Mouse (Mus musculus) midbrain, embryonic 11.5 days (tissue): ENCODE data around the gene Hspa1a. TPM values are rescaled to one million over a fixed set of nuclear protein-coding genes. Genes with fewer than 3 reads are reported as not detected.

Experiments
- ATAC-seq: fragments of 200-750 bp; cut with Nextera tagmentation; 2 replicates; pipeline ENCODE4 v1.8.0; 2017; ENCODE audit warnings: moderate TSS enrichment, moderate library complexity; ENCODE audit not compliant: low FRiP score
- DNase-seq: peaks from one replicate; pipeline ENCODE4 v3.0.0; 2015; ENCODE audit warnings: low spot score; ENCODE audit errors: missing footprints
- H3K27ac ChIP-seq: fragments of 300-500 bp; sonication (generic); 2 replicates; pipeline ENCODE4 v1.5.1; 2014; ENCODE audit warnings: low read depth, low read length
- H3K27me3 ChIP-seq: fragments of 300-500 bp; sonication (generic); 2 replicates; pipeline ENCODE4 v1.6.1; 2014; ENCODE audit warnings: mild to moderate bottlenecking, low read length, moderate library complexity, mixed read lengths; ENCODE audit not compliant: control insufficient read depth, insufficient read depth
- H3K36me3 ChIP-seq: fragments of 300-500 bp; sonication (generic); 2 replicates; pipeline ENCODE4 v1.6.1; 2014; ENCODE audit warnings: mild to moderate bottlenecking, low read length, moderate library complexity, mixed read lengths; ENCODE audit not compliant: control insufficient read depth, insufficient read depth
- H3K4me1 ChIP-seq: fragments of 300-500 bp; sonication (generic); 2 replicates; pipeline ENCODE4 v1.6.1; 2014; ENCODE audit warnings: low read length; ENCODE audit not compliant: control insufficient read depth, insufficient read depth
- H3K4me2 ChIP-seq: fragments of 300-500 bp; sonication (generic); 2 replicates; pipeline ENCODE4 v1.6.1; 2014; ENCODE audit warnings: mild to moderate bottlenecking, moderate library complexity
- H3K4me3 ChIP-seq: fragments of 300-500 bp; sonication (generic); 2 replicates; pipeline ENCODE4 v1.5.1; 2014; ENCODE audit warnings: low read depth, low read length
- H3K9ac ChIP-seq: fragments of 300-500 bp; sonication (generic); 2 replicates; pipeline ENCODE4 v1.6.1; 2014; ENCODE audit warnings: low read length
- H3K9me3 ChIP-seq: fragments of 300-500 bp; sonication (generic); 2 replicates; pipeline ENCODE4 v1.6.1; 2016; ENCODE audit warnings: low read length; ENCODE audit not compliant: control insufficient read depth
- WGBS: fragments of 180-500 bp; shearing (Covaris S2); extraction: QIAGEN DNeasy Blood & Tissue Kit; methylation state at CpG from one replicate; pipeline ENCODE4 v1.1.7; 2014; 5-methylcytosine and 5-hydroxymethylcytosine counted together
- polyA plus RNA-seq: library from polyadenylated mRNA; unstranded; fragments of >200 nt; fragmentation: Nextera tagmentation; extraction: Ambion mirVana; gene quantifications from 2 replicates; pipeline ENCODE4 v1.2.1, GENCODE M21; 2014

Gene Hspa1a
- polyA plus RNA-seq, 1 experiment from 2014 or later = 0.59 TPM

GRCm38 (mm10) chr17:34931735-34932098 lies 40.2 kb downstream of the Hspa1a start:
- H3K4me3 ChIP-seq = peak overlapping the region; percentile 65
- H3K9ac ChIP-seq = peak overlapping the region; percentile 78
- H3K4me1 ChIP-seq = peaks cover 4% of the 10 kb centered on the region
- ATAC-seq (no peak), DNase-seq (no peak)
- H3K27ac ChIP-seq = no peak overlapping the region
- H3K36me3 ChIP-seq = no peaks in the 10 kb centered on the region
- WGBS = 17% methylated on average over 14 of the region's 14 CpGs
- H3K9me3 ChIP-seq = no peaks in the 10 kb centered on the region
- H3K4me2 ChIP-seq = peak overlapping the region; percentile 98
- no peaks in the 10 kb centered on the region for H3K27me3 ChIP-seq

GRCm38 (mm10) chr17:34931061-34931734 lies 40.8 kb downstream of the Hspa1a start, which contains the start of gene Neu1:
TSS of gene Neu1 (plus strand) at chr17:34931253.
- peak within 1 kb of the TSS; percentile 98 for H3K4me2 ChIP-seq
- WGBS = under 1% methylated on average over 38 of the region's 38 CpGs
- H3K36me3 ChIP-seq = no peaks in the 10 kb centered on the region
- H3K4me3 ChIP-seq = peak within 1 kb of the TSS; percentile 65
- H3K27ac ChIP-seq = no peak within 1 kb of the TSS; the same call in 1 of the 2 replicates
- ATAC-seq = peak; percentile 98
- DNase-seq = peak; percentile 99
- peak within 1 kb of the TSS; percentile 78 for H3K9ac ChIP-seq
- peaks cover 4% of the 10 kb centered on the region for H3K4me1 ChIP-seq
- H3K9me3 ChIP-seq = no peaks in the 10 kb centered on the region
- no peaks in the 10 kb centered on the region for H3K27me3 ChIP-seq

GRCm38 (mm10) chr17:34928841-34929240 lies 43.1 kb downstream of the Hspa1a start:
- Histone ChIP-seq H3K4me2 (no peak overlapping the region), H3K27me3 (no peaks in the 10 kb centered on the region), H3K27ac (no peak overlapping the region), H3K9me3 (no peaks in the 10 kb centered on the region), H3K4me3 (no peak overlapping the region), H3K4me1 (peaks cover 4% of the 10 kb centered on the region), H3K36me3 (no peaks in the 10 kb centered on the region), H3K9ac (no peak overlapping the region)
- ATAC-seq (no peak), DNase-seq (peak; percentile 77)
- 75% methylated on average over 4 of the region's 4 CpGs for WGBS

- H3K4me1 ChIP-seq = peaks cover 4% of the 10 kb centered on the region
- no peaks in the 10 kb centered on the region for H3K36me3 ChIP-seq
- DNase-seq (peak; percentile 17), ATAC-seq (no peak)
- no peaks in the 10 kb centered on the region for H3K9me3 ChIP-seq
- no peak overlapping the region for H3K4me3 ChIP-seq
- H3K27me3 ChIP-seq = no peaks in the 10 kb centered on the region
- H3K27ac ChIP-seq = no peak overlapping the region
- H3K9ac ChIP-seq = no peak overlapping the region
- 87% methylated on average over 18 of the region's 18 CpGs for WGBS
- no peak overlapping the region for H3K4me2 ChIP-seq
Measured at GRCm38 (mm10) chr17:34927306-34928019, 44.5 kb downstream of the Hspa1a start.

GRCm38 (mm10) chr17:34924258-34924657 lies 47.7 kb downstream of the Hspa1a start:
- H3K4me2 ChIP-seq = no peak overlapping the region
- ATAC-seq (no peak), DNase-seq (peak; percentile 45)
- no peaks in the 10 kb centered on the region for H3K36me3 ChIP-seq
- H3K9me3 ChIP-seq = no peaks in the 10 kb centered on the region
- H3K27ac ChIP-seq = no peak overlapping the region
- no peaks in the 10 kb centered on the region for H3K27me3 ChIP-seq
- no peaks in the 10 kb centered on the region for H3K4me1 ChIP-seq
- WGBS = 76% methylated on average over 5 of the region's 5 CpGs
- H3K4me3 ChIP-seq = no peak overlapping the region
- H3K9ac ChIP-seq = no peak overlapping the region

GRCm38 (mm10) chr17:34922939-34923338 lies 49.0 kb downstream of the Hspa1a start:
- Histone ChIP-seq H3K4me3 (no peak overlapping the region), H3K9me3 (no peaks in the 10 kb centered on the region), H3K4me2 (no peak overlapping the region), H3K27me3 (no peaks in the 10 kb centered on the region), H3K27ac (no peak overlapping the region), H3K36me3 (no peaks in the 10 kb centered on the region), H3K9ac (no peak overlapping the region), H3K4me1 (no peaks in the 10 kb centered on the region)
- peak; percentile 65 for DNase-seq
- 55% methylated on average over 6 of the region's 6 CpGs for WGBS
- ATAC-seq = no peak

Other genes starting within 250 kb of the Hspa1a start
- not detected in 2 replicates for gene C4b, start 228.3 kb downstream of the Hspa1a start, polyA plus RNA-seq
- gene Cyp21a1, start 167.6 kb downstream of the Hspa1a start, polyA plus RNA-seq = not detected in 2 replicates
- gene Stk19, start 135.2 kb downstream of the Hspa1a start, polyA plus RNA-seq = 20.2 and 21.5 TPM in 2 replicates
- 60.7 and 64.8 TPM in 2 replicates for gene Dxo, start 135.1 kb downstream of the Hspa1a start, polyA plus RNA-seq
- gene Skiv2l, start 121.9 kb downstream of the Hspa1a start, polyA plus RNA-seq = 30.7 and 36.2 TPM in 2 replicates
- 117 and 125 TPM in 2 replicates for gene Nelfe, start 121.8 kb downstream of the Hspa1a start, polyA plus RNA-seq
- 1.6 and 1.9 TPM in 2 replicates for gene Cfb, start 109.6 kb downstream of the Hspa1a start, polyA plus RNA-seq
- gene Zbtb12, start 92.7 kb downstream of the Hspa1a start, polyA plus RNA-seq = 2.5 and 2.9 TPM in 2 replicates
- gene Gm20547, start 90.1 kb downstream of the Hspa1a start, polyA plus RNA-seq = 0.05 and 0.15 TPM in 2 replicates
- gene C2, start 73.9 kb downstream of the Hspa1a start, polyA plus RNA-seq = 0.83 and 1.5 TPM in 2 replicates
- 56.9 and 60.5 TPM in 2 replicates for gene Ehmt2, start 73.7 kb downstream of the Hspa1a start, polyA plus RNA-seq
- not detected in 2 replicates for gene Slc44a4, start 57.7 kb downstream of the Hspa1a start, polyA plus RNA-seq
- 11.0 and 12.3 TPM in 2 replicates for gene Neu1, start 40.9 kb downstream of the Hspa1a start, polyA plus RNA-seq
- gene Hspa1b, start 12.9 kb downstream of the Hspa1a start, polyA plus RNA-seq = 0.08 and 0.26 TPM in 2 replicates
- not detected in 2 replicates for gene Gm20481, start 2.2 kb downstream of the Hspa1a start, polyA plus RNA-seq
- 1.4 and 2.0 TPM in 2 replicates for gene Hspa1l, start 547 bp upstream of the Hspa1a start, polyA plus RNA-seq
- gene Lsm2, start 9.7 kb upstream of the Hspa1a start, polyA plus RNA-seq = 213 and 234 TPM in 2 replicates
- 76.1 and 81.2 TPM in 2 replicates for gene Vars, start 28.8 kb upstream of the Hspa1a start, polyA plus RNA-seq
- 0.07 TPM in 1 of 2 replicates, not detected in the other for gene Vwa7, start 44.4 kb upstream of the Hspa1a start, polyA plus RNA-seq
- gene Sapcd1, start 55.9 kb upstream of the Hspa1a start, polyA plus RNA-seq = 5.3 and 7.3 TPM in 2 replicates
- 5.0 and 5.2 TPM in 2 replicates for gene Msh5, start 74.6 kb upstream of the Hspa1a start, polyA plus RNA-seq
- gene Clic1, start 77.8 kb upstream of the Hspa1a start, polyA plus RNA-seq = 73.8 and 83.9 TPM in 2 replicates
- gene Ddah2, start 86.9 kb upstream of the Hspa1a start, polyA plus RNA-seq = 614 and 653 TPM in 2 replicates
- gene Ly6g6c, start 93.2 kb upstream of the Hspa1a start, polyA plus RNA-seq = not detected in 2 replicates
- gene Mpig6b, start 94.0 kb upstream of the Hspa1a start, polyA plus RNA-seq = 0.76 and 0.89 TPM in 2 replicates
- not detected in 2 replicates for gene Ly6g6e, start 104.7 kb upstream of the Hspa1a start, polyA plus RNA-seq
- 0.97 and 1.5 TPM in 2 replicates for gene Ly6g6d, start 105.9 kb upstream of the Hspa1a start, polyA plus RNA-seq
- 0.28 and 0.74 TPM in 2 replicates for gene Ly6g6f, start 113.5 kb upstream of the Hspa1a start, polyA plus RNA-seq
- 40.5 and 45.2 TPM in 2 replicates for gene Abhd16a, start 117.1 kb upstream of the Hspa1a start, polyA plus RNA-seq
- gene Ly6g5c, start 136.1 kb upstream of the Hspa1a start, polyA plus RNA-seq = not detected in 2 replicates
- 0.86 and 1.2 TPM in 2 replicates for gene Ly6g5b, start 143.3 kb upstream of the Hspa1a start, polyA plus RNA-seq
- 24.4 and 26.3 TPM in 2 replicates for gene Gpank1, start 149.3 kb upstream of the Hspa1a start, polyA plus RNA-seq
- gene Csnk2b, start 149.9 kb upstream of the Hspa1a start, polyA plus RNA-seq = 293 and 299 TPM in 2 replicates
- gene D17H6S53E, start 154.2 kb upstream of the Hspa1a start, polyA plus RNA-seq = 7.1 and 8.1 TPM in 2 replicates
- 0.37 and 0.45 TPM in 2 replicates for gene Apom, start 159.9 kb upstream of the Hspa1a start, polyA plus RNA-seq
- gene Bag6, start 163.0 kb upstream of the Hspa1a start, polyA plus RNA-seq = 96.0 and 104 TPM in 2 replicates
- gene Prrc2a, start 192.7 kb upstream of the Hspa1a start, polyA plus RNA-seq = 138 and 153 TPM in 2 replicates
- gene Aif1, start 203.9 kb upstream of the Hspa1a start, polyA plus RNA-seq = 7.8 and 8.4 TPM in 2 replicates
- gene Lst1, start 216.3 kb upstream of the Hspa1a start, polyA plus RNA-seq = 7.8 and 10.2 TPM in 2 replicates
- 0.41 TPM in 1 of 2 replicates, not detected in the other for gene Ltb, start 222.3 kb upstream of the Hspa1a start, polyA plus RNA-seq
- gene Tnf, start 229.9 kb upstream of the Hspa1a start, polyA plus RNA-seq = 0.26 TPM in 1 of 2 replicates, not detected in the other
- gene Lta, start 233.2 kb upstream of the Hspa1a start, polyA plus RNA-seq = not detected in 2 replicates
- not detected in 2 replicates for gene Gm16181, start 248.7 kb upstream of the Hspa1a start, polyA plus RNA-seq